Mouse (Mus musculus): Measurements from ENCODE around the gene Tmem117. TPM values are rescaled to one million over a fixed set of nuclear protein-coding genes. Genes with fewer than 3 reads are reported as not detected.
A peak's percentile ranks its signal among the peaks of the same experiment; 100 is the strongest.

Gene Tmem117
- polyA plus RNA-seq, 1 experiment = 0.65 TPM

DNA sequence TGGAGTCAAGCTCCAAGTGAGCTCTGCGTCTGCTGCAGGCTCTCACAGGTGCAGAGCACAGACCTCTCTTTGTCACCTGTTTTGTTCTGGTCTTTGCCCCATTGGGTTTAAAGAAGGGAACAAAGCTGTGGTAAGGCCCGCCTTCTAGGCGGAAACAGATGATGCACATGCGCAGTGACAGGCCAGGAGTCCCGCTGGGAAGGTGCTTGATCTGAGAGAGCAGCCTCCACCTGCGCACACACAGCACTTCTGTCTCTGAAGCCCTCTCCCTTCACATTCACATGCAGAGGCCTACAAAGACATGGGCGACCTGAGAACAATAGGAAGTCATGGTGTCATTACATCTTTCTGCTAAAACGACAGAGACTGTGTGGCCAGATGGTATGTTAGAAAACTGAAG is 172.4 kb downstream of the Tmem117 start:
- H3K4me3 ChIP-seq (ENCODE audit: control insufficient read depth, low read depth, low read length) = peak overlapping the region; percentile 45

DNA sequence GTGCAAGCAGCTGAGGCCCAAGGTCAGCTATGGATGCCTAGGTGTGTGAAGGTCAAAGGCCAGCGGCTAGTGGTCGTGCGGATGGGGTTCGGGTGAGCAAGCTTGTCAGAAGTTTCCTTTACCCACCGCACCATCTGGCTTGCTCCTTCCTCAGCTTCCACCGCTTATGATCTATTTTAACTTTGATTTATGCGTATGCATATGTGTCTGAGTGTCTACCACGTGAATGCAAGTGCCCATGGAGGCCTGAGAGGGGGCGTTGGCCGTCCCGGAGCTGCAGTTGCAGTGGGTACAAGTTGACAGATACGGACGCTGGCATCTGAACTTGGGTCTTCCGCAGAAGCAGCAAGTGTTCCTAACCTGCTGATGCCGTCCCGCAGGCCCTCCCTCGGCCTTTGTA is 173.8 kb downstream of the Tmem117 start:
- Histone ChIP-seq H3K36me3 (ENCODE audit: control insufficient read depth, insufficient read depth, low read length) (no peaks in the 10 kb centered on the region), H3K4me1 (ENCODE audit: control insufficient read depth, insufficient read depth, low read length) (peaks cover 4% of the 10 kb centered on the region), H3K4me3 (ENCODE audit: control insufficient read depth, low read depth, low read length) (no peak overlapping the region), H3K27me3 (ENCODE audit: control insufficient read depth, insufficient read depth, low read length) (no peaks in the 10 kb centered on the region), H3K27ac (ENCODE audit: control insufficient read depth, insufficient read depth, low read depth, low read length) (no peak overlapping the region)
- TF ChIP-seq CTCF (IDR thresholded peaks at IDR 0.05; ENCODE audit: control insufficient read depth, insufficient read depth, insufficient replicate concordance, low read depth, low read length) (no peak), POLR2A (IDR thresholded peaks at IDR 0.05; ENCODE audit: control insufficient read depth, low read depth, low read length) (no peak)

More for the DNA sequence above, 172.4 kb downstream of the Tmem117 start:
- H3K27ac ChIP-seq (ENCODE audit: control insufficient read depth, insufficient read depth, low read depth, low read length) = no peak overlapping the region
- peaks cover 4% of the 10 kb centered on the region for H3K4me1 ChIP-seq (ENCODE audit: control insufficient read depth, insufficient read depth, low read length)
- 0 out of 2 replicates have a peak, but pooled peaks have one; percentile 21 for TF ChIP-seq POLR2A (IDR thresholded peaks at IDR 0.05; ENCODE audit: control insufficient read depth, low read depth, low read length)
- no peak for TF ChIP-seq CTCF (IDR thresholded peaks at IDR 0.05; ENCODE audit: control insufficient read depth, insufficient read depth, insufficient replicate concordance, low read depth, low read length)
- H3K27me3 ChIP-seq (ENCODE audit: control insufficient read depth, insufficient read depth, low read length) = no peaks in the 10 kb centered on the region
- no peaks in the 10 kb centered on the region for H3K36me3 ChIP-seq (ENCODE audit: control insufficient read depth, insufficient read depth, low read length)

GRCm38 (mm10) chr15:94803624-94804342 is 174.8 kb downstream of the Tmem117 start:
- H3K4me1 ChIP-seq (ENCODE audit: control insufficient read depth, insufficient read depth, low read length) = peaks cover 4% of the 10 kb centered on the region
- H3K36me3 ChIP-seq (ENCODE audit: control insufficient read depth, insufficient read depth, low read length) = no peaks in the 10 kb centered on the region
- TF ChIP-seq POLR2A (IDR thresholded peaks at IDR 0.05; ENCODE audit: control insufficient read depth, low read depth, low read length) (no peak), CTCF (IDR thresholded peaks at IDR 0.05; ENCODE audit: control insufficient read depth, insufficient read depth, insufficient replicate concordance, low read depth, low read length) (no peak)
- H3K27me3 ChIP-seq (ENCODE audit: control insufficient read depth, insufficient read depth, low read length) = no peaks in the 10 kb centered on the region
- H3K4me3 ChIP-seq (ENCODE audit: control insufficient read depth, low read depth, low read length) = no peak overlapping the region
- H3K27ac ChIP-seq (ENCODE audit: control insufficient read depth, insufficient read depth, low read depth, low read length) = no peak overlapping the region

DNA sequence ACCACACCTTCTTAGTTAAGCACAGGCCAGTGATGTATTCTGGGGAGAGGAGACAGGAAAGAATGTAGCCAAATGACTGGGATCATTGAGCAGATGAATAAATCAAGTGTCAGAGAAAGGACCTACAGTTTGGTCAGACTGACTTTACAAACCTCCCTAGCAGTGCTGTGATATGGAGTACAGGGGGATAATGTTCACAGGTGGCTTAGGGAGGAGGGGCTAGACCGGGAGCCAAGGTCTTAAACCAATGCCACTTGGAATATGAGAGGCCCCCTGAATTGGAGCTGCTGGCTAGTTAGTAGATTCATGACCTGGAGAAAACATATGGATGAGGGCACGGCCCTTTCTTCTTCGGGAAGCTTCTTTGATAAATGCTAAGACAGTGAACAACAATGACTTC is 177.0 kb downstream of the Tmem117 start:
- Histone ChIP-seq H3K27me3 (ENCODE audit: control insufficient read depth, insufficient read depth, low read length) (no peaks in the 10 kb centered on the region), H3K36me3 (ENCODE audit: control insufficient read depth, insufficient read depth, low read length) (no peaks in the 10 kb centered on the region)
- no peak for TF ChIP-seq POLR2A (IDR thresholded peaks at IDR 0.05; ENCODE audit: control insufficient read depth, low read depth, low read length)
- TF ChIP-seq CTCF (IDR thresholded peaks at IDR 0.05; ENCODE audit: control insufficient read depth, insufficient read depth, insufficient replicate concordance, low read depth, low read length) = no peak

DNA sequence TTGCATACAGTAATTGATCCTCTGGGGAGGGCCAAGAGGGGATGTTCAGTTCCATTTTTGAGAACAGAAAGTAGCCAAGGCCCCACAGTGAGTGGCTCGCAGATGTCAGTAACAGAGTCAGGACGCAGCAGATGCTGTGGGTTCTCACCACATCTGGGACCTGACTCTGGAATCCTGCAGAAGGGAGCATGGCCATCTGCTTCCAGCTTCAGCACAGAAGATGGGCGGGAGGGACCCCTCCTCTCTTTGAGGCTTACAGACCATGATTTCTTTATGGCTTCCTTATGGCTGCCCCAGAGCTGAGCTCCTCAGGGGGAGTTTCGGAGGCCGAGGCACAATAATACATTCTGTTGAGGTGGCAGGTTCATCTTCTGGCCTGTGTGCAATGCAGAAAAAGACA is 182.5 kb downstream of the Tmem117 start:
- Histone ChIP-seq H3K36me3 (ENCODE audit: control insufficient read depth, insufficient read depth, low read length) (no peaks in the 10 kb centered on the region), H3K4me3 (ENCODE audit: control insufficient read depth, low read depth, low read length) (no peak overlapping the region), H3K4me1 (ENCODE audit: control insufficient read depth, insufficient read depth, low read length) (no peaks in the 10 kb centered on the region), H3K27ac (ENCODE audit: control insufficient read depth, insufficient read depth, low read depth, low read length) (no peak overlapping the region), H3K27me3 (ENCODE audit: control insufficient read depth, insufficient read depth, low read length) (no peaks in the 10 kb centered on the region)
- TF ChIP-seq CTCF (IDR thresholded peaks at IDR 0.05; ENCODE audit: control insufficient read depth, insufficient read depth, insufficient replicate concordance, low read depth, low read length) (no peak), POLR2A (IDR thresholded peaks at IDR 0.05; ENCODE audit: control insufficient read depth, low read depth, low read length) (no peak)

More for the DNA sequence above, 177.0 kb downstream of the Tmem117 start:
- Histone ChIP-seq H3K4me1 (ENCODE audit: control insufficient read depth, insufficient read depth, low read length) (peaks cover 4% of the 10 kb centered on the region), H3K27ac (ENCODE audit: control insufficient read depth, insufficient read depth, low read depth, low read length) (no peak overlapping the region), H3K4me3 (ENCODE audit: control insufficient read depth, low read depth, low read length) (no peak overlapping the region)

DNA sequence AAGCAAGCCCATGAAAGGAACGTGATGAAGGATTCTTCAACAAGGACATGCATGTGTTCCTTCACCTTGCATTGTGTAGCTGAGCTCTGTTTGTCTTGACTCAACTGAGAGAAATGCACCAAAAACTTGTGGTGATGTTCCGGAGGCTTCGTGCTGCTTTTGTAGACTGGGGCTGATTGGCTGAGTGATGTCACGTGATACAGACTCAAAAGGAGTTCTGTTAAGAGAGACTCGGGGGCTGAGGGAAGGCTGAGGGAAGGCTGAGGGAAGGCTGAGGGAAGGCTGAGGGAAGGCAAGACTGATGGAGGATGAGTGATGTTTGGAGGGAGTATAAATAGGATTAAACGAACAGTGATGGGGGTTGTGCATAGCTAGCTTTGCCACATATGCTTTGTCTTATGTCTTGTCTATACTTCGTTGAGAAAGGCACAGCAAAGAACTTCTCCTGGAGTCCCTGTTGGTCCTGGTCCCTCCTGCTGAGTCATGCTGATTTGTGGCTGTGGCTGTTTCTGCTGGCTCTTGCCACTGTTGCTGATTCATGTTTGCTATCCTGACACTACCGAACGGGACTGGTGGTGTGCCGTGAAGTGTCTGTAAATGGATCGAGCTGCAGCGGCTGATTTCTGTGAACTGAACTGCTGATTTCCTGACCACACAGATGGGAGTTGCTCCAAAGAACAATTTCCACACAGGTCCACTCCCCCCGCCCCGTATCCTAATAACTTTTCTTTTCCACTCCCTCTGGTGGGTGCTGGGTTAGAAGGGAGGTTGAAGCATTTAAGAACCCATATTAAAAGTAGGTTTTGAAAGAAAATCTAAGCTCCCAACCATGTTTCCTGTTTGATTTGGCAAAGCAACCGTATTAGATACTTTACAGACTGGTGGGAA is 185.4 kb downstream of the Tmem117 start:
- no peak overlapping the region for H3K27ac ChIP-seq (ENCODE audit: control insufficient read depth, insufficient read depth, low read depth, low read length)
- H3K4me1 ChIP-seq (ENCODE audit: control insufficient read depth, insufficient read depth, low read length) = no peaks in the 10 kb centered on the region
- no peaks in the 10 kb centered on the region for H3K27me3 ChIP-seq (ENCODE audit: control insufficient read depth, insufficient read depth, low read length)
- TF ChIP-seq POLR2A (IDR thresholded peaks at IDR 0.05; ENCODE audit: control insufficient read depth, low read depth, low read length) (no peak), CTCF (IDR thresholded peaks at IDR 0.05; ENCODE audit: control insufficient read depth, insufficient read depth, insufficient replicate concordance, low read depth, low read length) (no peak)
- H3K36me3 ChIP-seq (ENCODE audit: control insufficient read depth, insufficient read depth, low read length) = no peaks in the 10 kb centered on the region
- H3K4me3 ChIP-seq (ENCODE audit: control insufficient read depth, low read depth, low read length) = no peak overlapping the region

GRCm38 (mm10) chr15:94835634-94836033 is 206.6 kb downstream of the Tmem117 start:
- Histone ChIP-seq H3K4me3 (ENCODE audit: control insufficient read depth, low read depth, low read length) (no peak overlapping the region), H3K36me3 (ENCODE audit: control insufficient read depth, insufficient read depth, low read length) (no peaks in the 10 kb centered on the region), H3K4me1 (ENCODE audit: control insufficient read depth, insufficient read depth, low read length) (no peaks in the 10 kb centered on the region; the same call in 1 of the 2 replicates), H3K27me3 (ENCODE audit: control insufficient read depth, insufficient read depth, low read length) (no peaks in the 10 kb centered on the region), H3K27ac (ENCODE audit: control insufficient read depth, insufficient read depth, low read depth, low read length) (no peak overlapping the region)
- TF ChIP-seq CTCF (IDR thresholded peaks at IDR 0.05; ENCODE audit: control insufficient read depth, insufficient read depth, insufficient replicate concordance, low read depth, low read length) = no peak

All from testis, adult 2 months (tissue).